Mouse (Mus musculus): Measurements from ENCODE around the gene Pxn. TPM values are rescaled to one million over a fixed set of nuclear protein-coding genes. Genes with fewer than 3 reads are reported as not detected.
A peak's percentile ranks its signal among the peaks of the same experiment; 100 is the strongest.

The Pxn gene
- polyA plus RNA-seq, 2 experiments, result 4.8 to 12.9 TPM

GRCm38 (mm10) chr5:115475337-115476106 is 31.0 kb upstream of the Pxn start:
- Histone ChIP-seq H3K9me3 (ENCODE audit: control insufficient read depth, low read length) (no peaks in the 10 kb centered on the region), H3K36me3 (replicated peaks; ENCODE audit: control insufficient read depth, insufficient read depth, low read depth) (no peaks in the 10 kb centered on the region), H3K27ac (no peak overlapping the region), H3K4me3 (ENCODE audit: insufficient read depth in 1 of 2, low read depth in 2 of 2, low read length in 2 of 2) (peak overlapping the region; percentile 9 to 42), H3K27me3 (ENCODE audit: control insufficient read depth, insufficient read depth, low read length) (no peaks in the 10 kb centered on the region; the same call in 1 of the 2 replicates), H3K4me1 (replicated peaks; ENCODE audit: control insufficient read depth in 2 of 2, insufficient read depth in 2 of 2, low read length in 1 of 2) (peaks cover 0 to 8% of the 10 kb centered on the region in 2 experiments; a peak in 1 of 4 replicates), H3K4me2 (ENCODE audit: low read depth) (peak overlapping the region; percentile 46), H3K9ac (replicated peaks) (no peak overlapping the region)
- 14% methylated on average over 22 of the region's 22 CpGs for WGBS (ENCODE audit: insufficient replicate concordance)
- peak; percentile 58; the same call in 1 of the 2 replicates for ATAC-seq (ENCODE audit: insufficient read depth)
- TF ChIP-seq EP300 (IDR thresholded peaks at IDR 0.05; ENCODE audit: low read depth) (no peak), CTCF (IDR thresholded peaks at IDR 0.05; ENCODE audit: low read depth) (no peak)
- no peak for DNase-seq (ENCODE audit: low read depth in 3 of 3, low spot score in 3 of 3)

GRCm38 (mm10) chr5:115476107-115476727 is 30.3 kb upstream of the Pxn start:
- Histone ChIP-seq H3K4me3 (ENCODE audit: insufficient read depth in 1 of 2, low read depth in 2 of 2, low read length in 2 of 2) (peak overlapping the region; percentile 9 to 42), H3K27me3 (ENCODE audit: control insufficient read depth, insufficient read depth, low read length) (no peaks in the 10 kb centered on the region; the same call in 1 of the 2 replicates), H3K36me3 (replicated peaks; ENCODE audit: control insufficient read depth, insufficient read depth, low read depth) (no peaks in the 10 kb centered on the region), H3K9ac (replicated peaks) (no peak overlapping the region), H3K4me2 (ENCODE audit: low read depth) (peak overlapping the region; percentile 46), H3K9me3 (ENCODE audit: control insufficient read depth, low read length) (no peaks in the 10 kb centered on the region), H3K27ac (no peak overlapping the region), H3K4me1 (replicated peaks; ENCODE audit: control insufficient read depth in 2 of 2, insufficient read depth in 2 of 2, low read length in 1 of 2) (peaks cover 0 to 8% of the 10 kb centered on the region in 2 experiments; a peak in 1 of 4 replicates)
- 32% methylated on average over 12 of the region's 12 CpGs for WGBS (ENCODE audit: insufficient replicate concordance)
- TF ChIP-seq EP300 (IDR thresholded peaks at IDR 0.05; ENCODE audit: low read depth), result no peak
- TF ChIP-seq CTCF (IDR thresholded peaks at IDR 0.05; ENCODE audit: low read depth), result no peak
- no peak for ATAC-seq (ENCODE audit: insufficient read depth)
- no peak for DNase-seq (ENCODE audit: low read depth in 3 of 3, low spot score in 3 of 3)

DNA sequence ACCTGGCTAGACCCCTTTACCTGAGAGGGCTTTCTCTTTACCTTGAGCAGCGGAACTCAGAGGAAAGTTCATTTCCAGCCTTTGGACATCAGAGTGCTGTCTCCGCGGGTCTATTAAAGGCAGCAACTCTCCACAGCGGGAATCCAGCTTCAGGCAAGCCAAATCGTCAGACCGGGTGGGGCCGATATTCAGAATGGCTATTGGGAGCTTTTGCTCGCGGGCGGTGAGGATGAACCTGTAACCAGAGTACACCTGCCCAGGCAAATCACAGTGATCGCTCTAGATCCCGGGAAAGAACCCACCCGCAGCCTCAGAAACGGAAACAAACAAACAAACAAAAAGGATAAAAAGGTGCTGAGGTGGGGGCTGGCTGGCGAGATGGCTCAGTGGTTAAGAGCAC is 26.9 kb upstream of the Pxn start:
- TF ChIP-seq EP300 (IDR thresholded peaks at IDR 0.05; ENCODE audit: low read depth) (no peak), CTCF (IDR thresholded peaks at IDR 0.05; ENCODE audit: low read depth) (no peak)
- no peak for ATAC-seq (ENCODE audit: insufficient read depth)
- no peaks in the 10 kb centered on the region for H3K9me3 ChIP-seq (ENCODE audit: control insufficient read depth, low read length)
- H3K4me3 ChIP-seq (ENCODE audit: insufficient read depth in 1 of 2, low read depth in 2 of 2, low read length in 2 of 2), result no peak overlapping the region
- H3K27me3 ChIP-seq (ENCODE audit: control insufficient read depth, insufficient read depth, low read length), result no peaks in the 10 kb centered on the region
- H3K4me1 ChIP-seq (replicated peaks; ENCODE audit: control insufficient read depth in 2 of 2, insufficient read depth in 2 of 2, low read length in 1 of 2), result peaks cover 0 to 7% of the 10 kb centered on the region in 2 experiments; a peak in 1 of 4 replicates
- no peak overlapping the region for H3K27ac ChIP-seq
- no peak overlapping the region for H3K4me2 ChIP-seq (ENCODE audit: low read depth)
- H3K36me3 ChIP-seq (replicated peaks; ENCODE audit: control insufficient read depth, insufficient read depth, low read depth), result no peaks in the 10 kb centered on the region
- no peak overlapping the region for H3K9ac ChIP-seq (replicated peaks)
- WGBS (ENCODE audit: insufficient replicate concordance), result 69% methylated on average over 15 of the region's 15 CpGs
- DNase-seq (ENCODE audit: low read depth in 3 of 3, low spot score in 3 of 3), result no peak

GRCm38 (mm10) chr5:115480101-115480500 is 26.4 kb upstream of the Pxn start:
- H3K36me3 ChIP-seq (replicated peaks; ENCODE audit: control insufficient read depth, insufficient read depth, low read depth), result no peaks in the 10 kb centered on the region
- WGBS (ENCODE audit: insufficient replicate concordance), result 36% methylated on average over 27 of the region's 27 CpGs
- H3K27ac ChIP-seq, result no peak overlapping the region
- H3K4me2 ChIP-seq (ENCODE audit: low read depth), result peak overlapping the region; percentile 50
- TF ChIP-seq EP300 (IDR thresholded peaks at IDR 0.05; ENCODE audit: low read depth), result no peak
- no peak for TF ChIP-seq CTCF (IDR thresholded peaks at IDR 0.05; ENCODE audit: low read depth)
- H3K9ac ChIP-seq (replicated peaks), result 0 out of 2 replicates have a peak overlapping the region, but pooled peaks have one; percentile 9
- DNase-seq (ENCODE audit: low read depth in 3 of 3, low spot score in 3 of 3), result no peak
- H3K9me3 ChIP-seq (ENCODE audit: control insufficient read depth, low read length), result no peaks in the 10 kb centered on the region
- peak overlapping the region; percentile 3 to 25; a peak in 2 of 4 replicates for H3K4me3 ChIP-seq (ENCODE audit: insufficient read depth in 1 of 2, low read depth in 2 of 2, low read length in 2 of 2)
- ATAC-seq (ENCODE audit: insufficient read depth), result no peak
- H3K4me1 ChIP-seq (replicated peaks; ENCODE audit: control insufficient read depth in 2 of 2, insufficient read depth in 2 of 2, low read length in 1 of 2), result peaks cover 0 to 9% of the 10 kb centered on the region in 2 experiments; a peak in 2 of 4 replicates
- H3K27me3 ChIP-seq (ENCODE audit: control insufficient read depth, insufficient read depth, low read length), result no peaks in the 10 kb centered on the region

Data from liver, embryonic 14.5 days (tissue).